Mouse (Mus musculus) spleen, adult 2 months (tissue): Measurements from ENCODE around the gene Rplp1. TPM values are rescaled to one million over a fixed set of nuclear protein-coding genes. Genes with fewer than 3 reads are reported as not detected.

Source experiments
- DNase-seq, 2 experiments: peaks; one replicate each; pipeline versions ENCODE4 v3.0.0 to v3.0.0-alpha.2; 2012 to 2021; ENCODE audit warnings: low spot score in 2 of 2, low read depth in 1 of 2
- H3K27ac ChIP-seq: fragments of 200-500 bp; 2 replicates; pipeline ENCODE4 v1.5.1; 2012; ENCODE audit warnings: low read length, inconsistent platforms; ENCODE audit not compliant: insufficient read depth
- H3K27me3 ChIP-seq: fragments of 200-500 bp; 2 replicates; pipeline ENCODE4 v1.6.1; 2012; ENCODE audit warnings: mild to moderate bottlenecking, moderate library complexity, low read length, inconsistent platforms; ENCODE audit not compliant: control insufficient read depth, insufficient read depth
- H3K36me3 ChIP-seq: fragments of 200-500 bp; 2 replicates; pipeline ENCODE4 v1.6.1; 2012; ENCODE audit warnings: mild to moderate bottlenecking, low read length, inconsistent platforms; ENCODE audit not compliant: control insufficient read depth, insufficient read depth
- H3K4me1 ChIP-seq: fragments of 200-500 bp; 2 replicates; pipeline ENCODE4 v1.6.1; 2011; ENCODE audit warnings: inconsistent platforms; ENCODE audit not compliant: control insufficient read depth, insufficient read depth, insufficient read length
- H3K4me3 ChIP-seq: fragments of 200-500 bp; 2 replicates; pipeline ENCODE4 v1.5.1; 2011; ENCODE audit warnings: mild to moderate bottlenecking, inconsistent platforms; ENCODE audit not compliant: insufficient read depth, insufficient read length; ENCODE audit errors: extremely low read depth
- CTCF ChIP-seq: fragments of 200-500 bp; IDR thresholded peaks from 2 replicates; pipeline ENCODE4 v1.5.1; 2011; ENCODE audit warnings: mild to moderate bottlenecking, inconsistent platforms; ENCODE audit not compliant: insufficient read depth, insufficient read length, insufficient replicate concordance; ENCODE audit errors: extremely low read depth
- POLR2A ChIP-seq: fragments of 200-500 bp; IDR thresholded peaks from 2 replicates; pipeline ENCODE4 v1.6.1; 2011; ENCODE audit warnings: low read depth, low read length, inconsistent platforms
- WGBS: fragments of 180-500 bp; shearing (Covaris S2); methylation state at CpG from one replicate; pipeline ENCODE4 v1.1.7; 2018; 5-methylcytosine and 5-hydroxymethylcytosine counted together
- polyA plus RNA-seq: library from polyadenylated mRNA; depleted of rRNA; stranded (reverse); fragments of >200 nt; gene quantifications from 2 replicates; pipeline ENCODE4 v1.2.3, GENCODE M21; 2012

The Rplp1 gene
- polyA plus RNA-seq, 1 experiment, result 13,207 TPM

GRCm38 (mm10) chr9:61907621-61908295 lies 6.6 kb downstream of the Rplp1 start:
- no peak overlapping the region for H3K4me3 ChIP-seq
- 79% methylated on average over 4 of the region's 4 CpGs for WGBS
- no peak overlapping the region for H3K27ac ChIP-seq
- TF ChIP-seq CTCF (no peak), POLR2A (no peak)
- peaks cover 13% of the 10 kb centered on the region for H3K36me3 ChIP-seq
- no peak for DNase-seq
- H3K4me1 ChIP-seq, result no peaks in the 10 kb centered on the region; the same call in 1 of the 2 replicates
- no peaks in the 10 kb centered on the region for H3K27me3 ChIP-seq

DNA sequence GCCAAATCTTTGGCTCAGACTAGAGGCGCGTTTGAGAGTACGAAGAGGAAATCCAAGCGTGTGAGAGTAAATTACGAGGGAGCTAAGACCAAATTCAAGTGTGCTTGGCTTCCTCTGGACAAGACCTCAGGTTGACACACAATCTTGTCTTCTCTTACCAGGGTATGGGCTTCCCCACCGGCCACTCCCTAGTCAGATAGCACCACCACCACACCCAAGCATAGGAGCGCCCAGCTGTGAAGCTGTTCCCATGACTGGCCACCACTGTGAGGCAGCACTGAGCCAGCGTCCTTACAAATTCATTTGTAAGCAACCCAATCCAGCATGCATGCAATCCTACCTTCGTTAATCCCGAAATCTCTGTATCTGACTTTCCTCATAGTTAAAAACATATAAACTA lies 7.4 kb downstream of the Rplp1 start:
- H3K36me3 ChIP-seq, result peaks cover 9% of the 10 kb centered on the region
- H3K4me1 ChIP-seq, result peaks cover under 1% of the 10 kb centered on the region; the same call in 1 of the 2 replicates
- TF ChIP-seq CTCF (peak; percentile 69; the same call in 1 of the 2 replicates), POLR2A (no peak)
- no peak overlapping the region for H3K4me3 ChIP-seq
- WGBS, result 48% methylated on average over 10 of the region's 10 CpGs
- H3K27me3 ChIP-seq, result no peaks in the 10 kb centered on the region
- H3K27ac ChIP-seq, result no peak overlapping the region
- DNase-seq, result peak in 1 of 2 experiments; percentile 51

DNA sequence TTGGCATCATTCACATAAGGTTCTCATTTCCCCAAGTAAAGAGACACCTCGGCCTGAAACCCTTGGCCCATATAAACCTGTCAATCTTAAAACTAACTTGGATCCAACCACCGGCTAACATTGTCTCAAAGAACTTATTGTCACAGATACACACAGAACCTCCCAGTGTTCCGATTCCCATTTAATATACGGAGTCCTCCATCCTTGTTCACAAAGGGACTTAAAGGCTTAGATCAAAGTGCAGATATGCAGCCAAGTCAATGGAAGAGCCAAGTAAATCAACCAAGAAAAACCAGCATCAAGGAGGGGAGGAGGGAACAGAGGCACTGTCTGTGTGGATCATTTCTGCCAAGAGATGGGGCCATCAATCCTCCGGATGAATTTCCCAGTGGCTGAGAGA lies 8.8 kb downstream of the Rplp1 start:
- H3K4me3 ChIP-seq, result no peak overlapping the region
- DNase-seq, result no peak
- WGBS, result 95% methylated on average over 5 of the region's 5 CpGs
- H3K4me1 ChIP-seq, result peaks cover 6% of the 10 kb centered on the region; the same call in 1 of the 2 replicates
- no peaks in the 10 kb centered on the region for H3K36me3 ChIP-seq
- no peak for TF ChIP-seq CTCF
- TF ChIP-seq POLR2A, result no peak
- no peaks in the 10 kb centered on the region for H3K27me3 ChIP-seq
- H3K27ac ChIP-seq, result no peak overlapping the region

GRCm38 (mm10) chr9:61904201-61904600 lies 10.1 kb downstream of the Rplp1 start:
- Histone ChIP-seq H3K4me3 (no peak overlapping the region), H3K27ac (no peak overlapping the region), H3K27me3 (no peaks in the 10 kb centered on the region), H3K36me3 (no peaks in the 10 kb centered on the region), H3K4me1 (peaks cover 6% of the 10 kb centered on the region; the same call in 1 of the 2 replicates)
- WGBS, result 90% methylated on average over 7 of the region's 7 CpGs
- DNase-seq, result no peak
- no peak for TF ChIP-seq CTCF
- TF ChIP-seq POLR2A, result no peak

DNA sequence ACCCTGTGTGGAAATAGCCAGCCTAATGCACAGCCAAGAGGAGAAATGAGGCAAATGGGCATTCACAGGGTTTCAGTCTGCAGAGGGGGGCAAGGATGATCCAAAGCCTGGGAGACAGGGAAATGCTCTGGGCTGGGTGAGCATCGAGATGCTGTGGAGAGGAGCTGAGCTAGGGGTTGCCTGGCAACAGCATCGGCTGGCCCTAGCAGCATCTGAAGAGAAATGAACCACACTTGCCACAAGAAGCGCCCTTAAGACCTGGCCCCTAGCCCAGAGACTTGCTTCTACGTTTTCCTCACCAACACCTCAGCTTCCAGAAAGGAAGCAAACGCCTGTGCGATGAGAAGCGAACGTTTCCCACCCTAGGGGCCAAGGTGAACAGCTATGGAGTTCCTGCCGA lies 11.9 kb downstream of the Rplp1 start:
- peaks cover 6% of the 10 kb centered on the region; the same call in 1 of the 2 replicates for H3K4me1 ChIP-seq
- 43% methylated on average over 9 of the region's 9 CpGs for WGBS
- H3K27ac ChIP-seq, result no peak overlapping the region
- H3K4me3 ChIP-seq, result no peak overlapping the region
- no peaks in the 10 kb centered on the region for H3K27me3 ChIP-seq
- no peak for TF ChIP-seq POLR2A
- TF ChIP-seq CTCF, result no peak
- no peak for DNase-seq
- H3K36me3 ChIP-seq, result no peaks in the 10 kb centered on the region

DNA sequence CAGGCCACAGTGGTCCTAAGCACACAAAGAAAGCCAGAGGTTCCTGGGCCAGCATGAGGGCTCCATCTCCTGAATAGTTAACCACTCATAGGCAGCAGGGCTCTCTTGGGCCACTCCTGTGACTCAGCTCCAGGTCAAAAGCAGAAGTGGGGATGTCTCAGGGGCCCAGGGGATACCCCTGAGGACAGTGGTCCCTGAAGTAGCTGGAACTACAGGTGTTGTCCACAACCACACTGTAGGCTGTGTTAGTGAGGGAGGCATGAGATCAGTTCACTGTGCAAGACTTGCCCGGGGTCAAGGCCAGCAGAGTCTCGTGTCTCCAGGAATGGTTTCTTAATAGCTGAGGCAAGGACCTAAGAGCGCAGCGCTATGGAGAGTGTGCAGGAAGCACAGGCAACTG lies 12.8 kb downstream of the Rplp1 start:
- H3K36me3 ChIP-seq, result no peaks in the 10 kb centered on the region
- no peak for DNase-seq
- H3K27me3 ChIP-seq, result no peaks in the 10 kb centered on the region
- H3K27ac ChIP-seq, result no peak overlapping the region
- peaks cover 6% of the 10 kb centered on the region; the same call in 1 of the 2 replicates for H3K4me1 ChIP-seq
- WGBS, result 28% methylated on average over 4 of the region's 4 CpGs
- H3K4me3 ChIP-seq, result no peak overlapping the region
- TF ChIP-seq POLR2A, result no peak
- no peak for TF ChIP-seq CTCF

- Histone ChIP-seq H3K4me1 (peaks cover 6% of the 10 kb centered on the region; the same call in 1 of the 2 replicates), H3K27me3 (no peaks in the 10 kb centered on the region), H3K27ac (no peak overlapping the region), H3K36me3 (no peaks in the 10 kb centered on the region), H3K4me3 (no peak overlapping the region)
- peak; percentile 94 for TF ChIP-seq CTCF
- TF ChIP-seq POLR2A, result no peak
- peak; percentile 17 to 74 for DNase-seq
- 23% methylated on average over 16 of the region's 16 CpGs for WGBS
Observed at GRCm38 (mm10) chr9:61899804-61900203, 14.5 kb downstream of the Rplp1 start.
